Mouse (Mus musculus) forebrain, embryonic 15.5 days (tissue): ENCODE data around the gene Gp6. TPM values are rescaled to one million over a fixed set of nuclear protein-coding genes. Genes with fewer than 3 reads are reported as not detected.

ENCODE experiments used
- ATAC-seq: fragments of 200-750 bp; cut with Nextera tagmentation; replicated peaks from 2 replicates; pipeline ENCODE4 v1.8.0; 2017; ENCODE audit warnings: mild to moderate bottlenecking, moderate TSS enrichment, moderate library complexity
- H3K27ac ChIP-seq: fragments of 300-500 bp; sonication (generic); replicated peaks from 2 replicates; pipeline ENCODE4 v1.5.1; 2015; ENCODE audit warnings: mild to moderate bottlenecking, inconsistent platforms
- H3K27me3 ChIP-seq: fragments of 300-500 bp; sonication (generic); 2 replicates; pipeline ENCODE4 v1.6.1; 2015; ENCODE audit warnings: inconsistent platforms
- H3K36me3 ChIP-seq: fragments of 300-500 bp; sonication (generic); 2 replicates; pipeline ENCODE4 v1.6.1; 2015; ENCODE audit warnings: mild to moderate bottlenecking, inconsistent platforms
- H3K4me1 ChIP-seq: fragments of 300-500 bp; sonication (generic); 2 replicates; pipeline ENCODE4 v1.6.1; 2015; ENCODE audit warnings: inconsistent platforms
- H3K4me2 ChIP-seq: fragments of 300-500 bp; sonication (generic); replicated peaks from 2 replicates; pipeline ENCODE4 v1.6.1; 2015; ENCODE audit warnings: mild to moderate bottlenecking, inconsistent platforms
- H3K4me3 ChIP-seq: fragments of 300-500 bp; sonication (generic); 2 replicates; pipeline ENCODE4 v1.5.1; 2015; ENCODE audit warnings: mild to moderate bottlenecking, inconsistent platforms
- H3K9ac ChIP-seq: fragments of 300-500 bp; sonication (generic); replicated peaks from 2 replicates; pipeline ENCODE4 v1.6.1; 2015; ENCODE audit warnings: mild to moderate bottlenecking, inconsistent platforms
- H3K9me3 ChIP-seq: fragments of 300-500 bp; sonication (generic); 2 replicates; pipeline ENCODE4 v1.6.1; 2016; ENCODE audit warnings: inconsistent platforms
- WGBS: fragments of 180-500 bp; shearing (Covaris S2); methylation state at CpG from one replicate; pipeline ENCODE4 v1.1.7; 2015; ENCODE audit warnings: mixed read lengths; 5-methylcytosine and 5-hydroxymethylcytosine counted together
- microRNA-seq: library from miRNA; unstranded; fragments of <30 nt; microRNA quantifications from one replicate; pipeline ENCODE4, GENCODE M21; 2016
- polyA plus RNA-seq: library from polyadenylated mRNA; unstranded; fragments of >200 nt; fragmentation: Nextera tagmentation; extraction: Ambion mirVana; gene quantifications from 2 replicates; pipeline ENCODE4 v1.2.1, GENCODE M21; 2015

Gene Gp6
- polyA plus RNA-seq, 1 experiment from 2014 or later, result 0.06 TPM

GRCm38 (mm10) chr7:4373521-4373920 is 24.0 kb downstream of the Gp6 start:
- Histone ChIP-seq H3K27ac (no peak overlapping the region), H3K9ac (no peak overlapping the region), H3K4me3 (no peak overlapping the region), H3K9me3 (no peaks in the 10 kb centered on the region), H3K27me3 (no peaks in the 10 kb centered on the region), H3K4me2 (no peak overlapping the region), H3K4me1 (no peaks in the 10 kb centered on the region), H3K36me3 (no peaks in the 10 kb centered on the region)
- no peak for ATAC-seq
- whole genome bisulfite sequencing, result 86% methylated on average over 7 of the region's 7 CpGs

- Histone ChIP-seq H3K27ac (no peak within 1 kb of the TSS), H3K4me3 (no peak within 1 kb of the TSS), H3K4me1 (no peaks in the 10 kb centered on the region), H3K9ac (no peak within 1 kb of the TSS), H3K36me3 (no peaks in the 10 kb centered on the region), H3K27me3 (no peaks in the 10 kb centered on the region), H3K9me3 (no peaks in the 10 kb centered on the region), H3K4me2 (no peak within 1 kb of the TSS)
- ATAC-seq, result no peak
Measured at GRCm38 (mm10) chr7:4337509-4337908, 60.0 kb downstream of the Gp6 start, which contains the start of gene Ncr1. TSS of gene Ncr1 (plus strand) at chr7:4337724.

GRCm38 (mm10) chr7:4323301-4323700 is 74.2 kb downstream of the Gp6 start:
- no peak overlapping the region for H3K4me2 ChIP-seq
- H3K27me3 ChIP-seq, result no peaks in the 10 kb centered on the region
- no peak overlapping the region for H3K4me3 ChIP-seq
- H3K27ac ChIP-seq, result no peak overlapping the region
- no peaks in the 10 kb centered on the region for H3K4me1 ChIP-seq
- H3K9ac ChIP-seq, result no peak overlapping the region
- ATAC-seq, result no peak
- H3K9me3 ChIP-seq, result no peaks in the 10 kb centered on the region
- 66% methylated on average over 2 of the region's 2 CpGs for whole genome bisulfite sequencing
- H3K36me3 ChIP-seq, result no peaks in the 10 kb centered on the region

Small RNA genes lying within 50 kb of the gene (microRNA-seq; reads per million reads assigned to microRNA genes)
- gene Gm24605 (not detected), gene Gm24752 (not detected), gene Gm25349 (not detected)

Other genes starting within 250 kb of the Gp6 start
- 4.8 and 5.7 TPM in 2 replicates for gene Leng9, start 247.4 kb downstream of the Gp6 start, polyA plus RNA-seq
- 4.1 and 6.0 TPM in 2 replicates for gene Cdc42ep5, start 232.9 kb downstream of the Gp6 start, polyA plus RNA-seq
- 0.11 TPM in 1 of 2 replicates, not detected in the other for gene Lilra5, start 160.0 kb downstream of the Gp6 start, polyA plus RNA-seq
- gene Ncr1, start 60.0 kb downstream of the Gp6 start, polyA plus RNA-seq, result not detected in 2 replicates
- gene Rdh13, start 47.9 kb upstream of the Gp6 start, polyA plus RNA-seq, result 34.8 and 37.3 TPM in 2 replicates
- gene Eps8l1, start 62.9 kb upstream of the Gp6 start, polyA plus RNA-seq, result 7.0 TPM in 2 replicates
- gene Ppp1r12c, start 103.9 kb upstream of the Gp6 start, polyA plus RNA-seq, result 48.4 and 50.3 TPM in 2 replicates
- gene Tnnt1, start 118.6 kb upstream of the Gp6 start, polyA plus RNA-seq, result 2.5 and 2.6 TPM in 2 replicates
- gene Tnni3, start 126.5 kb upstream of the Gp6 start, polyA plus RNA-seq, result 1.8 and 1.9 TPM in 2 replicates
- 1.6 and 1.7 TPM in 2 replicates for gene Dnaaf3, start 134.7 kb upstream of the Gp6 start, polyA plus RNA-seq
- gene Syt5, start 149.8 kb upstream of the Gp6 start, polyA plus RNA-seq, result 158 and 164 TPM in 2 replicates
- 0.24 and 0.52 TPM in 2 replicates for gene Ptprh, start 206.3 kb upstream of the Gp6 start, polyA plus RNA-seq
- gene Tmem86b, start 233.7 kb upstream of the Gp6 start, polyA plus RNA-seq, result 2.7 and 3.1 TPM in 2 replicates